Mouse (Mus musculus) MEL (cell line): Measurements from ENCODE around the gene Stk10. TPM values are rescaled to one million over a fixed set of nuclear protein-coding genes. Genes with fewer than 3 reads are reported as not detected.
A peak's percentile ranks its signal among the peaks of the same experiment; 100 is the strongest.

Experiments used
- DNase-seq: peaks from one replicate; pipeline ENCODE4 v3.0.0; 2011; ENCODE audit warnings: low read depth, low spot score
- H3K27ac ChIP-seq: 2 replicates; pipeline ENCODE4 v1.5.1; 2012; ENCODE audit warnings: low read depth, mild to moderate bottlenecking, control low read depth, low read length, moderate library complexity; ENCODE audit not compliant: control insufficient read depth
- H3K27me3 ChIP-seq, 2 experiments: fragments of 150-350 bp in 1 of 2; sonication (generic) in 1 of 2; 2 replicates each; pipeline ENCODE4 v1.6.1; 2012; ENCODE audit warnings: low read length in 2 of 2, mild to moderate bottlenecking in 2 of 2, improper control_type of control experiment in 1 of 2, moderate library complexity in 1 of 2; ENCODE audit not compliant: insufficient read depth in 2 of 2, control insufficient read depth in 1 of 2
- H3K36me3 ChIP-seq, 2 experiments: 2 replicates each; pipeline ENCODE4 v1.6.1; 2012 to 2014; ENCODE audit warnings: low read length in 2 of 2, improper control_type of control experiment in 1 of 2, inconsistent platforms in 1 of 2, mild to moderate bottlenecking in 1 of 2; ENCODE audit not compliant: insufficient read depth in 2 of 2, control insufficient read depth in 1 of 2
- H3K4me1 ChIP-seq, 2 experiments: fragments of 150-350 bp in 1 of 2; sonication (generic) in 1 of 2; 2 replicates each; pipeline ENCODE4 v1.6.1; 2012; ENCODE audit warnings: low read length in 2 of 2, improper control_type of control experiment in 1 of 2, mild to moderate bottlenecking in 1 of 2; ENCODE audit not compliant: insufficient read depth in 2 of 2, control insufficient read depth in 1 of 2
- H3K4me3 ChIP-seq, 2 experiments: fragments of 150-350 bp in 1 of 2; sonication (generic) in 1 of 2; 2 replicates each; pipeline ENCODE4 v1.5.1; 2012; ENCODE audit warnings: low read depth in 2 of 2, low read length in 2 of 2, mild to moderate bottlenecking in 2 of 2, moderate library complexity in 2 of 2, control low read depth in 1 of 2, improper control_type of control experiment in 1 of 2; ENCODE audit not compliant: control insufficient read depth in 1 of 2, insufficient read depth in 1 of 2
- H3K79me2 ChIP-seq: 2 replicates; pipeline ENCODE4 v1.6.1; 2012; ENCODE audit warnings: mild to moderate bottlenecking, low read length, moderate library complexity; ENCODE audit not compliant: control insufficient read depth, poor library complexity, insufficient read depth
- H3K9ac ChIP-seq: 2 replicates; pipeline ENCODE4 v1.6.1; 2012; ENCODE audit warnings: low read depth, mild to moderate bottlenecking, control low read depth, low read length, moderate library complexity; ENCODE audit not compliant: control insufficient read depth, poor library complexity, severe bottlenecking
- H3K9me3 ChIP-seq: fragments of 150-350 bp; sonication (generic); replicated peaks from 2 replicates; pipeline ENCODE4 v1.6.1; 2012; ENCODE audit warnings: mild to moderate bottlenecking, low read length, improper control_type of control experiment, moderate library complexity; ENCODE audit not compliant: insufficient read depth
- BHLHE40 ChIP-seq: IDR thresholded peaks from 2 replicates; pipeline ENCODE4 v1.6.1; 2012; ENCODE audit warnings: low read depth, mild to moderate bottlenecking, inconsistent platforms, low read length, improper control_type of control experiment, borderline replicate concordance
- CHD1 ChIP-seq: IDR thresholded peaks from 2 replicates; pipeline ENCODE4 v1.6.1; 2012; ENCODE audit warnings: low read depth, mild to moderate bottlenecking, inconsistent platforms, low read length, improper control_type of control experiment
- CTCF ChIP-seq, 3 experiments: IDR thresholded peaks in 2 of 3; conservative IDR thresholded peaks in 1 of 3; 2 replicates each; pipeline ENCODE4 v1.5.1; 2011 to 2012; ENCODE audit warnings: low read length in 3 of 3, low read depth in 2 of 3, mild to moderate bottlenecking in 2 of 3, improper control_type of control experiment in 1 of 3, inconsistent platforms in 1 of 3, mixed read lengths in 1 of 3, moderate library complexity in 1 of 3; ENCODE audit not compliant: control insufficient read depth in 1 of 3, insufficient read depth in 1 of 3, poor library complexity in 1 of 3, severe bottlenecking in 1 of 3
- E2F4 ChIP-seq: IDR thresholded peaks from 2 replicates; pipeline ENCODE4 v1.6.1; 2011; ENCODE audit warnings: low read depth, low read length, improper control_type of control experiment, borderline replicate concordance
- GATA1 ChIP-seq: IDR thresholded peaks from 2 replicates; pipeline ENCODE4 v1.6.1; 2011; ENCODE audit warnings: low read depth, low read length, improper control_type of control experiment
- HCFC1 ChIP-seq: IDR thresholded peaks from 2 replicates; pipeline ENCODE4 v1.6.1; 2012; ENCODE audit warnings: low read depth, mild to moderate bottlenecking, inconsistent platforms, low read length, improper control_type of control experiment, moderate library complexity
- JUND ChIP-seq: IDR thresholded peaks from 2 replicates; pipeline ENCODE4 v1.6.1; 2011; ENCODE audit warnings: low read depth, mild to moderate bottlenecking, improper control_type of control experiment, low read length
- KAT2A ChIP-seq: conservative IDR thresholded peaks from 2 replicates; pipeline ENCODE4 v1.6.1; 2012; ENCODE audit warnings: low read depth, low read length, improper control_type of control experiment, inconsistent platforms
- MAX ChIP-seq: IDR thresholded peaks from 2 replicates; pipeline ENCODE4 v1.6.1; 2011; ENCODE audit warnings: low read length, improper control_type of control experiment
- MAZ ChIP-seq: IDR thresholded peaks from 2 replicates; pipeline ENCODE4 v1.6.1; 2012; ENCODE audit warnings: low read depth, mild to moderate bottlenecking, inconsistent platforms, low read length, improper control_type of control experiment
- MEF2A ChIP-seq: IDR thresholded peaks from 2 replicates; pipeline ENCODE4 v1.6.1; 2014; ENCODE audit warnings: low read depth, mild to moderate bottlenecking, inconsistent platforms, low read length, improper control_type of control experiment; ENCODE audit not compliant: poor library complexity, insufficient replicate concordance, severe bottlenecking; ENCODE audit errors: extremely low read depth
- NELFE ChIP-seq: IDR thresholded peaks from 2 replicates; pipeline ENCODE4 v1.6.1; 2011; ENCODE audit warnings: low read depth, low read length, improper control_type of control experiment
- POLR2A ChIP-seq, 2 experiments: IDR thresholded peaks; 2 replicates each; pipeline ENCODE4 v1.6.1; 2011 to 2012; ENCODE audit warnings: low read length in 2 of 2, mild to moderate bottlenecking in 2 of 2, control low read depth in 1 of 2, improper control_type of control experiment in 1 of 2, low read depth in 1 of 2, moderate library complexity in 1 of 2; ENCODE audit not compliant: control insufficient read depth in 1 of 2, insufficient read depth in 1 of 2, poor library complexity in 1 of 2
- POLR2AphosphoS2 ChIP-seq: IDR thresholded peaks from 2 replicates; pipeline ENCODE4 v1.6.1; 2011; ENCODE audit warnings: low read length, improper control_type of control experiment
- POLR2AphosphoS5 ChIP-seq: IDR thresholded peaks from 2 replicates; pipeline ENCODE4 v1.6.1; 2012; ENCODE audit warnings: low read depth, borderline replicate concordance, mild to moderate bottlenecking, inconsistent platforms, low read length, moderate library complexity, mixed read lengths
- RAD21 ChIP-seq: IDR thresholded peaks from 2 replicates; pipeline ENCODE4 v1.6.1; 2011; ENCODE audit warnings: mild to moderate bottlenecking, low read depth, low read length, improper control_type of control experiment
- RCOR1 ChIP-seq: IDR thresholded peaks from 2 replicates; pipeline ENCODE4 v1.6.1; 2012; ENCODE audit warnings: low read depth, mild to moderate bottlenecking, inconsistent platforms, low read length, improper control_type of control experiment
- SMC3 ChIP-seq: IDR thresholded peaks from 2 replicates; pipeline ENCODE4 v1.6.1; 2011; ENCODE audit warnings: low read depth, low read length, improper control_type of control experiment
- TAL1 ChIP-seq: IDR thresholded peaks from 2 replicates; pipeline ENCODE4 v1.6.1; 2012; ENCODE audit warnings: mild to moderate bottlenecking, inconsistent platforms, low read length, moderate library complexity, mixed read lengths
- TBP ChIP-seq: IDR thresholded peaks from 2 replicates; pipeline ENCODE4 v1.8.0; 2011; ENCODE audit warnings: low read depth, low read length, improper control_type of control experiment
- USF2 ChIP-seq, 2 experiments: IDR thresholded peaks; 2 replicates each; pipeline ENCODE4 v1.6.1; 2011 to 2012; ENCODE audit warnings: improper control_type of control experiment in 2 of 2, low read length in 2 of 2, borderline replicate concordance in 1 of 2, inconsistent platforms in 1 of 2, low read depth in 1 of 2, mild to moderate bottlenecking in 1 of 2; ENCODE audit not compliant: insufficient read depth in 1 of 2
- ZC3H11A ChIP-seq: IDR thresholded peaks from 2 replicates; pipeline ENCODE4 v1.6.1; 2012; ENCODE audit warnings: low read depth, mild to moderate bottlenecking, inconsistent platforms, low read length, improper control_type of control experiment
- ZKSCAN1 ChIP-seq: IDR thresholded peaks from 2 replicates; pipeline ENCODE4 v1.6.1; 2012; ENCODE audit warnings: low read depth, mild to moderate bottlenecking, inconsistent platforms, low read length, improper control_type of control experiment, moderate library complexity
- ZMIZ1 ChIP-seq: IDR thresholded peaks from 2 replicates; pipeline ENCODE4 v1.6.1; 2012; ENCODE audit warnings: low read depth, mild to moderate bottlenecking, inconsistent platforms, low read length, improper control_type of control experiment, moderate library complexity
- polyA plus RNA-seq, 2 experiments: library from polyadenylated mRNA; stranded (reverse) in 1 of 2; unstranded in 1 of 2; fragments of >175 nt in 1 of 2; fragments of >200 nt in 1 of 2; gene quantifications; 2 replicates each; pipeline versions ENCODE4 v1.2.1 to v1.2.4; 2012; ENCODE audit warnings: low replicate concordance in 2 of 2, low read depth in 1 of 2; ENCODE audit not compliant: insufficient read length in 2 of 2, insufficient read depth in 1 of 2, missing spikeins in 1 of 2
- total RNA-seq: library from RNA; depleted of rRNA; stranded (reverse); fragments of 300-350 nt; gene quantifications from 2 replicates; pipeline ENCODE4 v1.2.3, GENCODE M21; 2012

Gene Stk10
- total and polyA plus RNA-seq, 3 experiments = 10.8 to 14.4 TPM; not detected in 1

DNA sequence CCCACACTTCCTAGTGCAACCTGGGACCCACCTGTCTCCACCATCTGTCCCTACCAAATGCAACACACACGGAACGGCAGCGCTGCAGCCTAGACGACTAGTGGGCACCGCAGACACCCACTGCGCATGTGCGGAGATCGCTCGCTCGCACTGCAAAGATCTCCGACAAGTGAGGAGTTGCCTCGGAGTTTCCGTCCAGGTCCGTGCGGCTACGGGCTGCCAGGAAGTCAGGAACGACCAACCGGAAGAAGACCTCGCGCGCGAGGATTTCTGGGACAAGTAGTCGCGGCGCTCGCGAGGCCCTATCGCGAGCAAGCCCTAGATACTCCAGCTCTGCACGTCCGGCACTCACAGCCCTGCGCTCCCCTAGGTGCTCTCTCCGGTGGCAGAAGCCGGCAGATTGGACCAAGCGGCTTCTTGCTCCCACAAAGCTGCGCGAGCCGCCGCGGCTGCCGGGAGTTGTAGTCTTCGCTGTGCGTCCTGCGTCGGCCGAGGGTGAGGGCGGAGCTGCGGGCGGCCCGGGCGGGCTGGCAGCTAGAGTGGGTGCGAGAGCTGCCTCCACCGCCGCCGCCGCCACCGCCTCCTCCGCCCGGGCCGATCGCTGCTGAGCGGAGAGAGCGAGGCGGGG lies 109.3 kb downstream of the Stk10 start, which contains the start of gene Fbxw11 (continued):
- no peak for TF ChIP-seq SMC3
- no peak for TF ChIP-seq JUND
- peak; percentile 85 for TF ChIP-seq TBP
- TF ChIP-seq HCFC1 = peak; percentile 95
- no peak for TF ChIP-seq USF2 (IDR thresholded peaks at IDR 0.05; ENCODE audit: borderline replicate concordance in 1 of 2, insufficient read depth in 1 of 2, low read depth in 1 of 2, low read length in 2 of 2)
- peak; percentile 96 for TF ChIP-seq NELFE
- TF ChIP-seq MAX = peak; percentile 81

DNA sequence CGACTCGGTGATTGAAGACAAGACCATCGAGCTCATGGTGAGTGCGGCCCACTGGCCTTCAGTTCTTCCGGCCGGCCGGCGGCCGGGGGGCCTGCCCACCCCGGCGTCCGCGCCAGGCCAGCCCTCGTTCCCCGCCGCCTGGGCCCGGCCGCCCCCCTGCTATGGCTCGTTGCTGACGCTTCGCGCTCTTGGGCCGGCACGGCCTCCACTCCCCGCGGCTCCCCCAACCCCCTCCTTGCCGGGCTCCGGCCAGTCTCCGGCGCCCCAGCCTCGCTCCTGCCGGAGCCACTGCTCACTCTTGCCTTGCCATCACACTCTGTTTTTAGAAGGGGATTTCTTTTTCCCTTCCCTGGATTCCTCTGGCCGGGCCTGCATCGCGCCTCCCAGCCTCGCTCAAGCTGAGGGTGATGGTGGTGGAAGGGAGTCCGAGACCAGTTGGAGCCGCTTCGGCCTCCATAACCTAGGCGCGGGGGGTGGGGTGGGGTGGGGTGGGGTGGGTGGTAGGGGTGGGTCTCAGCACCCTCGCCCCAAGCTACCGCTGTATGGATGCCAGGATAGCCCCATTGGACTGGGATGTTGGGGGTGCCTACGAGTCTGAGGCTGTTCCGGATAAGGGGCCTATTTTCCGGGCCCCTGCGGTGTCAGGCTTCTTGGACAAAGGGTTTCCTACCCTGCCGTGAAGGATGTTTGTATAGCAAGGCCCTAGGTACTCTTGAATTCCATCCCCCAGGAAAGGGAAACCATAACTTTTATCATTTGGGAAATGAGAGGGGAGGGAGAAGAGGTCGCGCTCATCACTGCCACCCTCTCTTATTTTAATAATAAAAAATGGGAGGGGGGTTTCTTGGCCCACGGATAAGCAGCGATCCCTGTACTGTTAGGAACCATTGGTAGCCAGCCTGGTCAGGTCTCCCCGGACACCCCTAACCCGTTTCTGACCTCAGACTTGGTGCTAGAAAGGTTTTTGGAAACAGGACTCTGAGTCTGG lies 110.1 kb downstream of the Stk10 start:
- Histone ChIP-seq H3K27ac (peak overlapping the region; percentile 97), H3K9ac (peak overlapping the region; percentile 97), H3K4me1 (peaks cover 21 to 29% of the 10 kb centered on the region in 2 experiments), H3K36me3 (peaks cover 0 to 45% of the 10 kb centered on the region in 2 experiments; a peak in 2 of 4 replicates), H3K9me3 (no peaks in the 10 kb centered on the region), H3K79me2 (peaks cover 50% of the 10 kb centered on the region), H3K4me3 (peak overlapping the region; percentile 82 to 94), H3K27me3 (no peaks in the 10 kb centered on the region)
- TF ChIP-seq CHD1 (0 out of 2 replicates have a peak, but pooled peaks have one; percentile 20), ZC3H11A (no peak), USF2 (IDR thresholded peaks at IDR 0.05; ENCODE audit: borderline replicate concordance in 1 of 2, insufficient read depth in 1 of 2, low read depth in 1 of 2, low read length in 2 of 2) (no peak), BHLHE40 (no peak), E2F4 (no peak)
- peak; percentile 41 for DNase-seq

DNA sequence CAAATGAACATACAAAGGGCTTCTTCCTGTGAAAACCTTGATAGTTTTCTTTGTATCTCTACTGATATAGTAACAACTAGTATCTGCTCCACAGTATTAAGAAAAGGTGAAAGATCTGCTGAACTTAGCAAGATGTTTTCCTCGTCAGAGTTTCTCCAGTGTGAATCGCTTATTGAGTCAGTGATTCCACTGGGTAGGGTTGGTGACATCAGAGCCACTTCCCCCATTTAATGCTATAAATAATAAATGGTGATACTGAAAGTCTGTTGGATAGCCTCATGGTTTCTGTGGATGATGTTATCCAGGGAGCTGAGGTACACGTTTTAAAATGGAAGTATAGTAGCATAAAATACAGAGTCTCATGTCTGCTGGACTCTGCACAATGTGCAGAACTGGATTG lies 110.9 kb downstream of the Stk10 start:
- H3K4me1 ChIP-seq = peaks cover 21 to 29% of the 10 kb centered on the region in 2 experiments
- no peaks in the 10 kb centered on the region for H3K27me3 ChIP-seq
- peak overlapping the region; percentile 97 for H3K9ac ChIP-seq
- peak; percentile 77 for DNase-seq
- H3K36me3 ChIP-seq = peaks cover 0 to 47% of the 10 kb centered on the region in 2 experiments; a peak in 2 of 4 replicates
- H3K4me3 ChIP-seq = peak overlapping the region; percentile 82 to 94
- H3K27ac ChIP-seq = peak overlapping the region; percentile 40
- no peaks in the 10 kb centered on the region for H3K9me3 ChIP-seq
- peaks cover 56% of the 10 kb centered on the region for H3K79me2 ChIP-seq
- TF ChIP-seq HCFC1 (no peak), POLR2AphosphoS5 (no peak), TAL1 (no peak), TBP (no peak), MEF2A (no peak), GATA1 (no peak), MAX (peak; percentile 45; the same call in 1 of the 2 replicates), CHD1 (no peak), E2F4 (no peak), ZKSCAN1 (no peak), POLR2A (IDR thresholded peaks at IDR 0.05; ENCODE audit: control insufficient read depth in 1 of 2, insufficient read depth in 1 of 2, low read depth in 1 of 2, low read length in 2 of 2, poor library complexity in 1 of 2) (no peak), NELFE (no peak), BHLHE40 (no peak), POLR2AphosphoS2 (no peak), RCOR1 (peak; percentile 42; the same call in 1 of the 2 replicates), MAZ (no peak), ZC3H11A (no peak), KAT2A (no peak), ZMIZ1 (no peak), CTCF (IDR thresholded peaks at IDR 0.05 in 2 of 3, conservative IDR thresholded peaks at IDR 0.05 in 1 of 3; ENCODE audit: control insufficient read depth in 1 of 3, insufficient read depth in 1 of 3, low read depth in 2 of 3, low read length in 3 of 3, poor library complexity in 1 of 3, severe bottlenecking in 1 of 3) (no peak), RAD21 (no peak)
